Mouse (Mus musculus): ENCODE results near the gene Elmo3.

DNA sequence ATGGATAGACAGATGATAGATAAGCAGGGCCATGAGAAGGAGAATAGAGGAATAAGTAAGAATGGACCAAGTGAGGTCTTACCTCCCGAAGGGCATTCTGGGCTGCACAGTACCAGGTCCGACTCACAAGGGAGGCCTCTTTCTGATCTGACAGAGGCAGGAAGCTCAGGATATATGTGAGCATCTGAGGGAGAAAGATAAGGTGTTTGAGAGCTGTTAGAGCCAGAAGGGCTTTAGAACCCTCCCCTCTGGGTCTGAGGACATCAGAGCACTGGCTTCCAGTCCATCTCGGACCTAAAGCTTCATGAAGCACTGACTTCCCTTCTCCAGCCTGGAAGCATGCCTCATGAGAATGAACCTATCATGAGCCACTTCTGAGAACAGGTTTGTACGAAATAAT, 17.8 kb downstream of the Elmo3 start:
- TF ChIP-seq GATA1 (IDR thresholded peaks at IDR 0.05; ENCODE audit: borderline replicate concordance, low read length) (peak; percentile 28; the same call in 1 of the 3 replicates), FLI1 (IDR thresholded peaks at IDR 0.05; ENCODE audit: low read length) (no peak)
